Mouse (Mus musculus) spleen, adult 18-20 months (tissue): ENCODE results near the gene Cyp4x1.
A peak's percentile ranks its signal among the peaks of the same experiment; 100 is the strongest.
"Not testable (repeated sequence)": the region's sequence is repeated elsewhere in the genome, so short reads cannot be mapped to it uniquely, and the experiment has no call there.

ENCODE experiments used
- DNase-seq, 2 experiments: peaks; one replicate each; pipeline ENCODE4 v3.0.0; 2022; ENCODE audit warnings: mixed read lengths in 2 of 2

The Cyp4x1 gene

GRCm38 (mm10) chr4:115133621-115134295 is at the start of gene Cyp4x1:
TSS of gene Cyp4x1 (minus strand) at chr4:115134281.
- DNase-seq: no peak

- DNase-seq: not testable (repeated sequence)
Measured at GRCm38 (mm10) chr4:115176201-115176600, 42.1 kb upstream of the Cyp4x1 start.

- no peak for DNase-seq
Measured at GRCm38 (mm10) chr4:115174694-115175353, 40.7 kb upstream of the Cyp4x1 start.

- not testable (repeated sequence) for DNase-seq
Measured at GRCm38 (mm10) chr4:115158963-115159362, 24.9 kb upstream of the Cyp4x1 start.

DNA sequence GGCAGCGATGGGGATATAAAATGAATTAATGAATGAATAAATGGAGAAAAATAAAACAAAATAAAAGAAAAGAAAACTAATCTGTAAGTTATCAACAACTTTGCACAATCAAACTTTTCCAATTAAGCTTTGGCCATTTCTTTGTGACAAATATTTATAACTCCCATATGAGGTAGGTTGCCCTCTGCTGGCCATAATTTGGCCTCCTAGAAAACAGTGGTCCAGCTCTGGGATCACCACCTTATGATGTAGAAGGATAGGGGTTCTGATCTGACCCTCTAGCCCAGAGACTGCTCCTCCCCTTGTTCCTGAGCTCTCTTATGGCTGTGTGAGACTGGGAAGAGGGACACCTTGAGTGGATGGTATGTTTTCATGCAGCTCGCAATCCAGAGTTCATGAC is 20.6 kb upstream of the Cyp4x1 start:
- DNase-seq: no peak

DNA sequence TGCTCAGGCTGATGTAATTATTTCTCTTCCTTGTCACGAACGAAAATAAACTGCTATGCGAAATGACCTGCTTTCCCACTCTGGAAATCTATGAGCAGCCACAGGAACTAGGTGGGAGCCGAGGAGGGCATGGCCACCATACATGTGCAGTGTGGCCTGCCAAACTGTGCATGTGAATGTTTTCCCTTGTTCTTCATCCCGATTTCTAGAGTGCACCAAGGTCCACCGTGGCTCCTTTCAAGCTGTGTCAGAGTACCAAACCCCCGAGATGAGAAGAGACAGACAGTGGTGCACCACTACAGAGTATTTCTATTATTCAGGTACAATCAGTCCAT is 182 bp upstream of the Cyp4x1 start:
- DNase-seq: no peak

GRCm38 (mm10) chr4:115133085-115133484 is 996 bp downstream of the Cyp4x1 start:
- no peak for DNase-seq

DNA sequence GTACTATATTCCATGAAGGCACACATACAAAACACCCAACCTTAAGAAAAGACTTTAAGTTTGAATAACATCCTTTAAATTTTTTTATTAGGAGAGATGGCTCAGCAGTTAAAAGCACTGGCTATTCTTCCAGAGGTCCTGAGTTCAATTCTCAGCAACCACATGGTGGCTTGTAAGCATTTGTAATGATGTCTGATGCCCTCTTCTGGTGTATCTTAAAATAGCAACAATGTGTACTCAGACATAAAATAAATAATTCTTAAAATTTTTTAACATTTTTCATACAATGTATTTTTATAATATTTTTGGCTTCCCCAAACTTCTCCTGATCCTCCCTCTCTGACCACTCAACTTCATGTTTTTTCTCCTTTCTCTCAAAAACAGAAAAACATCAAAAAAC is 9.4 kb downstream of the Cyp4x1 start:
- no peak for DNase-seq

DNA sequence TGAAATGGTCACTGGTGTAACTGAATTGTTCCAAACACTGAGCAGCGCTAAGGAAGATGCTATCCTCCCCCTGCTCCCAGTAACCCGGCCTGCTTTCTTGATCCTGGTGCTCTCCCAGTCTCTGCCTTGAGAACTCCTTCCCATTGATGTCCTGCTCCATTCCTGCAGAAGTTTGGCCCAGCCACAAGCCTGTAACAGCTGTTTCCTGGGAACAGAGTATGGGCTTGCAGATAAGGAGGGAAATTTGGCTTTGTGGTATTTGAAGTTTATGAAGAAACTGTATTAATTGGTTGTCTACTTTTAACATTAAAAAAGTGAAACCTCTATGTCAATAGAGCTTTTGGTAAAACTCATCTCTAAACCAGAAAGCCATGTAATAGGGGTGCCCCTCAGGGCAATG is 10.6 kb downstream of the Cyp4x1 start:
- no peak for DNase-seq

GRCm38 (mm10) chr4:115121608-115122007 is 12.5 kb downstream of the Cyp4x1 start:
- DNase-seq: no peak

GRCm38 (mm10) chr4:115121162-115121561 is 12.9 kb downstream of the Cyp4x1 start:
- no peak for DNase-seq

GRCm38 (mm10) chr4:115119642-115120041 is 14.4 kb downstream of the Cyp4x1 start:
- no peak for DNase-seq

DNA sequence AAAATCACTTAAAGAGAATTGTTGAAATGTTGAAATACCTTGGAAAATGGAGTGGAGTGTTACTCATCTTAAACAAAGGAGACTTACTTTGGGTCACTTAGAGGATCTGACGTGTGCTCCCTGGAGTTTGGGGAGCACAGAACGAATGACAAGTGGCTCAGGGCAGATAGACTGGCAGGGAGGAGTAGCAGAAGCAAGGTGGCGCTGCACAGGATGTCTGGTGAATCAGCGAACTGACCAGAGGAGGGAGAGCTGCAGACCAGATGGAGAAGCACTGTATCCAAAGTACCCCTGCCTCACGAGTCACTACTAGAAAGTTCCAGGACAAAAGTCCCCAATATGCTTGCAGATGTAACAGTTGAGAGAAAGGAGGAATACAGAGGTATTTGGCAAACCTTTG is 20.8 kb downstream of the Cyp4x1 start:
- DNase-seq: no peak

GRCm38 (mm10) chr4:115111167-115111566 is 22.9 kb downstream of the Cyp4x1 start:
- DNase-seq: no peak

- no peak for DNase-seq
Measured at GRCm38 (mm10) chr4:115103510-115103909, 30.6 kb downstream of the Cyp4x1 start.

- peak in 1 of 2 experiments; percentile 28 for DNase-seq
Measured at GRCm38 (mm10) chr4:115101682-115102081, 32.4 kb downstream of the Cyp4x1 start.

- DNase-seq: no peak
Measured at GRCm38 (mm10) chr4:115097146-115097496, 37.0 kb downstream of the Cyp4x1 start.

GRCm38 (mm10) chr4:115096435-115097145 is 37.5 kb downstream of the Cyp4x1 start:
- no peak for DNase-seq

GRCm38 (mm10) chr4:115095671-115096434 is 38.2 kb downstream of the Cyp4x1 start:
- DNase-seq: no peak

DNA sequence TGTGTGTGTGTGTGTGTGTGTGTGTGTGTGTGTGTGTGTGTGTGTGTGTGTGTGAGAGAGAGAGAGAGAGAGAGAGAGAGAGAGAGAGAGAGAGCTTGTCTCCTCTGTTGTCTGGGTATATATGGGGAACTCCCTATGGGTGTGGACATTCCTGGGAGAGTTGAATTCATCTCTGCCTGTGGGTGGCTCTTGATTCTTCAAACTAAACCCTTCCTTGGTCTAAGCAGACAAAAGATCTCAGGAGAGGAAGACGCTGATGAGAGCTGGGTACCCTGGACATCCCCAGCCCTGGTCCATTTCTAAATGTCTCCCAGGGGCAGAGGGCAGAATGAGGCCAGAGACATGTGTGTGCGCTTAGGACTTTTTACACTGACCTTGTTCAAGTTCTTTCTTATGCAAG is 40.0 kb downstream of the Cyp4x1 start:
- DNase-seq: no peak

GRCm38 (mm10) chr4:115093331-115093864 is 40.7 kb downstream of the Cyp4x1 start:
- DNase-seq: no peak

- DNase-seq: no peak
Measured at GRCm38 (mm10) chr4:115091806-115092205, 42.3 kb downstream of the Cyp4x1 start.

DNA sequence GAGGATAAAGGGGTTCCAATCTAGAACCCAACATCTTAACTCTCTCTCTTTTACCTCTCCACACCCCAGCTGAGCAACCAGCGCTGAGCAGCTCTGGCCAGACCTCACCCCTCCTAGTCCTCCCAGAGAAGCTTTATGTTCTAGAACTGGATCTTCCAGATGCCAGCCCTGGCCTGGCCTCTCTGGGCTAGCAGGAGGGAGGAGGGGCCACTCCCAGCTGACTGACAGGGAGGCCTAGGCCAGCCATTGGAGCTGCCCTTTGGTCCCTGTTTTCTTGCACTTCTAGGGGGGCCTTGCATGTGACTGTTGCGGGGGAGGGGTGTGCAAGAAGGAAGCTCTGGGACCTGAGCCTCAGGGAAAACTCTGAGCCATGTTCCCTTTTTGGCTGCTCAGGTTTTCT is 43.5 kb downstream of the Cyp4x1 start:
- no peak for DNase-seq
